ENCODE assay signal across 10 mouse cellular contexts in genomic region chr8:35208357-35208756, GRCm38 (mm10).
A peak's percentile ranks its signal among the peaks of the same experiment; 100 is the strongest.
DNase-seq lines count a peak whose midpoint lies in the region; ATAC-seq and TF ChIP-seq lines count a peak whose summit lies in the region.
"Had no signal": no experiment of that assay in that cellular context is flagged by ENCODE, and none has a peak within 500 bp of the region (broad histone marks: within the 10 kb centered on the region; RNA-seq: fewer than 3 reads in every experiment).

No protein-coding gene starts in this region.

- H3K4me2 ChIP-seq in lung, embryonic 16.5 days (ENCODE audit: low read depth, low read length) = no peak overlapping the region
- H3K4me2 ChIP-seq: neural tube, embryonic 15.5 days had no signal

- no peak for TF ChIP-seq POLR2A in bone marrow, adult 2 months (IDR thresholded peaks at IDR 0.05; ENCODE audit: borderline replicate concordance, control insufficient read depth, low read depth, low read length)

- no peak for TF ChIP-seq CTCF in bone marrow, adult 2 months (IDR thresholded peaks at IDR 0.05; ENCODE audit: control insufficient read depth, insufficient read depth, low read length)

- H3K36me3 ChIP-seq in lung, embryonic 16.5 days (ENCODE audit: control insufficient read depth, insufficient read depth, low read length) = no peaks in the 10 kb centered on the region
- no peaks in the 10 kb centered on the region for H3K36me3 ChIP-seq in megakaryocyte, embryonic 14.5 days (replicated peaks; ENCODE audit: low read length)
- H3K36me3 ChIP-seq: neural tube, embryonic 15.5 days had no signal

- peaks cover 23% of the 10 kb centered on the region for H3K4me1 ChIP-seq in lung, embryonic 16.5 days (replicated peaks; ENCODE audit: control insufficient read depth, insufficient read depth, low read length)
- H3K4me1 ChIP-seq in bone marrow, adult 2 months (ENCODE audit: control insufficient read depth, insufficient read depth, low read length) = peaks cover 7% of the 10 kb centered on the region; the same call in 1 of the 2 replicates
- peaks cover 53% of the 10 kb centered on the region for H3K4me1 ChIP-seq in megakaryocyte, embryonic 14.5 days

- ATAC-seq in lung, embryonic 16.5 days (ENCODE audit: low read depth) = no peak
- no peak for ATAC-seq in megakaryocyte-erythroid progenitor cell, adult 5-6 weeks (replicated peaks; ENCODE audit: low FRiP score, low TSS enrichment, poor library complexity, severe bottlenecking)

- no peak overlapping the region for H3K4me3 ChIP-seq in lung, embryonic 16.5 days (ENCODE audit: low read length)
- peak overlapping the region; percentile 46 for H3K4me3 ChIP-seq in bone marrow, adult 2 months (replicated peaks; ENCODE audit: control insufficient read depth, low read depth, low read length)
- H3K4me3 ChIP-seq in megakaryocyte, embryonic 14.5 days (replicated peaks) = peak overlapping the region; percentile 42
- H3K4me3 ChIP-seq: neural tube, embryonic 15.5 days had no signal

- H3K27ac ChIP-seq in lung, embryonic 16.5 days (ENCODE audit: low read length) = peak overlapping the region; percentile 58
- H3K27ac ChIP-seq in bone marrow, adult 2 months (ENCODE audit: control insufficient read depth, insufficient read depth, low read depth, low read length, poor library complexity) = peak overlapping the region; percentile 77
- H3K27ac ChIP-seq: neural tube, embryonic 15.5 days had no signal

- no peak overlapping the region for H3K9ac ChIP-seq in lung, embryonic 16.5 days (ENCODE audit: low read length)
- H3K9ac ChIP-seq: neural tube, embryonic 15.5 days had no signal

- 58% methylated on average over 5 of the region's 5 CpGs for WGBS in lung, embryonic 16.5 days
- WGBS in bone marrow, adult 2 months = 14% methylated on average over 5 of the region's 5 CpGs

- H3K9me3 ChIP-seq in lung, embryonic 16.5 days (ENCODE audit: control insufficient read depth, low read length) = no peaks in the 10 kb centered on the region
- H3K9me3 ChIP-seq in megakaryocyte, embryonic 14.5 days = peaks cover 5% of the 10 kb centered on the region; the same call in 1 of the 2 replicates
- H3K9me3 ChIP-seq: neural tube, embryonic 15.5 days had no signal

- no peaks in the 10 kb centered on the region for H3K27me3 ChIP-seq in lung, embryonic 16.5 days (ENCODE audit: control insufficient read depth, insufficient read depth, low read depth, low read length)
- H3K27me3 ChIP-seq in megakaryocyte, embryonic 14.5 days (replicated peaks) = peaks cover 9% of the 10 kb centered on the region
- H3K27me3 ChIP-seq: neural tube, embryonic 15.5 days had no signal

- DNase-seq in lung, postnatal 14 days = no peak
- DNase-seq in thymus, postnatal 4 days = peak; percentile 52
- no peak for DNase-seq in right cerebral cortex, adult 18-20 months
- DNase-seq: kidney, adult 9 months; midbrain, embryonic 14.5 days had no signal
